Mouse (Mus musculus) liver, embryonic 14.5 days (tissue): ENCODE measurements around the gene Gm10097.

Experiments
- CTCF ChIP-seq: IDR thresholded peaks from 2 replicates; pipeline ENCODE4 v1.5.1; 2016; ENCODE audit warnings: antibody characterized with exemption, low read depth, control low read depth
- EP300 ChIP-seq: IDR thresholded peaks from 2 replicates; pipeline ENCODE4 v1.6.1; 2016; ENCODE audit warnings: antibody characterized with exemption, low read depth

DNA sequence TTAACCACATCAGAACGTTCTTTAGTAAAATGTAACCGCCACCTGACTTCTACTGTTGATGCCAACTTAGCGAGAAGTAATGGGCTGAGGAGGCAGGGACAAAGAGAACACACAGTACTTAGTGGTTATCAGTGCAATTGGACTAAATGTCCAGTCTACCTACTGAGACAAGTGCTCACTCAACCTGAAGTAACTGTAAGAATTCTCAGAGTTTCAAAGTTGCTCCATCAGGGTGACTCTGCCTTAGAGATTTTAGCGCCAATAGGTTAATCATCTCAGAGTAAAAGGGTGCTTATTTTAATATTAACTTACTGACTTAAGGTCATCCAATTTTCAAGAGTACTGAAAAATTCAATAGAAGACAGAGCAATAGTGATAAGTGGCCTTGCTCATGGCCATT, 43.1 kb upstream of the Gm10097 start:
- no peak for TF ChIP-seq CTCF
- TF ChIP-seq EP300 = no peak
